Mouse (Mus musculus): ENCODE measurements around the gene Slc24a2.

Slc24a2 gene

GRCm38 (mm10) chr4:87041412-87041997 is 188.8 kb downstream of the Slc24a2 start:
- DNase-seq (ENCODE audit: low read depth), result no peak

- peak; percentile 1 for DNase-seq (ENCODE audit: low read depth)
Observed at GRCm38 (mm10) chr4:87037592-87037991, 192.7 kb downstream of the Slc24a2 start.

GRCm38 (mm10) chr4:87036507-87036906 is 193.8 kb downstream of the Slc24a2 start:
- DNase-seq (ENCODE audit: low read depth), result no peak

GRCm38 (mm10) chr4:87035701-87036100 is 194.6 kb downstream of the Slc24a2 start:
- DNase-seq (ENCODE audit: low read depth), result no peak

- no peak for DNase-seq (ENCODE audit: low read depth)
Observed at GRCm38 (mm10) chr4:87032632-87033031, 197.6 kb downstream of the Slc24a2 start.

- no peak for DNase-seq (ENCODE audit: low read depth)
Observed at GRCm38 (mm10) chr4:87031076-87031475, 199.2 kb downstream of the Slc24a2 start.

- DNase-seq (ENCODE audit: low read depth), result no peak
Observed at GRCm38 (mm10) chr4:87026311-87027151, 203.7 kb downstream of the Slc24a2 start.

GRCm38 (mm10) chr4:87024556-87024955 is 205.7 kb downstream of the Slc24a2 start:
- DNase-seq (ENCODE audit: low read depth), result no peak

GRCm38 (mm10) chr4:87021542-87021941 is 208.7 kb downstream of the Slc24a2 start:
- no peak for DNase-seq (ENCODE audit: low read depth)

GRCm38 (mm10) chr4:87019486-87020105 is 210.7 kb downstream of the Slc24a2 start:
- DNase-seq (ENCODE audit: low read depth), result no peak

GRCm38 (mm10) chr4:87018073-87018997 is 211.9 kb downstream of the Slc24a2 start:
- no peak for DNase-seq (ENCODE audit: low read depth)

- DNase-seq (ENCODE audit: low read depth), result no peak
Observed at GRCm38 (mm10) chr4:87017464-87017863, 212.8 kb downstream of the Slc24a2 start.

- no peak for DNase-seq (ENCODE audit: low read depth)
Observed at GRCm38 (mm10) chr4:87015746-87016145, 214.5 kb downstream of the Slc24a2 start.

- DNase-seq (ENCODE audit: low read depth), result no peak
Observed at GRCm38 (mm10) chr4:87013721-87014620, 216.3 kb downstream of the Slc24a2 start.

- peak; percentile 3 for DNase-seq (ENCODE audit: low read depth)
Observed at GRCm38 (mm10) chr4:86992470-86992869, 237.8 kb downstream of the Slc24a2 start.

GRCm38 (mm10) chr4:86989301-86989700 is 241.0 kb downstream of the Slc24a2 start:
- no peak for DNase-seq (ENCODE audit: low read depth)

GRCm38 (mm10) chr4:86987846-86988245 is 242.4 kb downstream of the Slc24a2 start:
- DNase-seq (ENCODE audit: low read depth), result no peak

GRCm38 (mm10) chr4:86977272-86977671 is 253.0 kb downstream of the Slc24a2 start:
- no peak for DNase-seq (ENCODE audit: low read depth)

GRCm38 (mm10) chr4:86957576-86958411 is 272.5 kb downstream of the Slc24a2 start:
- DNase-seq (ENCODE audit: low read depth), result peak; percentile 23

- DNase-seq (ENCODE audit: low read depth), result no peak
Observed at GRCm38 (mm10) chr4:86955448-86955847, 274.8 kb downstream of the Slc24a2 start.

All from 416B (cell line).